Mouse (Mus musculus) liver, postnatal 0 days (tissue): ENCODE data around the gene Utrn.

ENCODE experiments used
- CTCF ChIP-seq: sonication (generic); IDR thresholded peaks from 2 replicates; pipeline ENCODE4 v1.5.1; 2016; ENCODE audit warnings: antibody characterized with exemption, low read depth
- EP300 ChIP-seq: IDR thresholded peaks from 2 replicates; pipeline ENCODE4 v1.6.1; 2016; ENCODE audit warnings: antibody characterized with exemption, low read depth, mild to moderate bottlenecking

GRCm38 (mm10) chr10:12467544-12467943, 401.6 kb downstream of the Utrn start:
- TF ChIP-seq CTCF: no peak
- no peak for TF ChIP-seq EP300
